Mouse (Mus musculus): ENCODE data around the gene Apol10a.
"Not testable (repeated sequence)": the region's sequence is repeated elsewhere in the genome, so short reads cannot be mapped to it uniquely, and the experiment has no call there.

GRCm38 (mm10) chr15:77476693-77477092 is at the start of gene Apol10a:
- TF ChIP-seq CTCF, POLR2A (IDR thresholded peaks at IDR 0.05; ENCODE audit: insufficient read depth, low read depth, low read length): not testable (repeated sequence)
